Mouse (Mus musculus): Measurements from ENCODE around the gene Nr5a2. TPM values are rescaled to one million over a fixed set of nuclear protein-coding genes. Genes with fewer than 3 reads are reported as not detected.
"Not testable (repeated sequence)": the region's sequence is repeated elsewhere in the genome, so short reads cannot be mapped to it uniquely, and the experiment has no call there.

Nr5a2 gene
- total and polyA plus RNA-seq, 3 experiments = 0.18 to 0.80 (median 0.60) TPM

DNA sequence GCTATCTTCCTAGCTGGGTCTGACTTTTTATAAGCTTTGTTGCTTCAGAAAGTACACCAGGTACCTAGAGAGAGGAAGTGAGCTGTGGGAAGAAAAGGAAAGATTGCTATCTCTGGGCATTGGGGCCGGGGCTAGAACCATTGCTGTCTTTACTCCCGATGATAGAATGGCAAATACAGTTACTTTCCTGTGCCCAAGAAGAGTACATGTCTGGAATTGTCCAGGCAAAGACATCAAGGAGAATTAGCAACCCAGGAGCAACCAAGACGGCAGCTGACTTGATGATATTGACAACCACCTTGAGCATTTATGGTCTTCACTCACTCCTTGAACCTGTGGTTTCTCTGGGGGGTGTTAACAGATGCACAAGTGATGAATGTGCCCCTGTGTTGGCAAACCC is 130.3 kb downstream of the Nr5a2 start:
- WGBS = 80% methylated on average over 3 of the region's 3 CpGs

DNA sequence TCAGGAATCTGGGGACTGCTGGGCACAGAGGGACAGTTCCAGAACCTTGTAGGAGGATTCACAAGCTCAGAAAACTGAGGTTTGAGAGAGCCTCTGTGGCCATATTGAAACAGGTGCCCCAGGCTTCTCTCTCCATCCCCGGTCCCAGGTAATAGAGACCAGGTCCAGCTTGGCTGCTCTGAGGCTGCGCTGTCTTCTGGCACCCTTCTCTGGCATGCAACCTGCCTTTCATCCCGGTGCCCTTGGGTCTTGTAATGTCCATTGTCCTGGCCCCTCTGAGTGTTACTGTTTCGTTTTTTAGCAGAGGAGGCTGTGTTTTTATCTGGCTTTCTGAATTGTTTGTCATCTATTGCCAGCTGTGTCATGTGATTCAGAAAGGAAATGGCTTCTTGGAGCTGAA is 136.4 kb downstream of the Nr5a2 start:
- Histone ChIP-seq H3K4me3 (no peak overlapping the region), H3K4me1 (ENCODE audit: control insufficient read depth, insufficient read depth, low read length) (no peaks in the 10 kb centered on the region), H3K9ac (ENCODE audit: low read depth, low read length) (no peak overlapping the region), H3K79me2 (replicated peaks; ENCODE audit: control insufficient read depth, insufficient read depth, low read length) (no peaks in the 10 kb centered on the region), H3K27me3 (ENCODE audit: control insufficient read depth, insufficient read depth, low read length) (no peaks in the 10 kb centered on the region), H3K36me3 (ENCODE audit: control insufficient read depth, insufficient read depth, low read length) (no peaks in the 10 kb centered on the region), H3K27ac (no peak overlapping the region)
- DNase-seq = no peak
- intact Hi-C loops (cut with DNase I) = no loop called here
- no peak for TF ChIP-seq EP300 (IDR thresholded peaks at IDR 0.05; ENCODE audit: insufficient read depth, low read depth, low read length)
- TF ChIP-seq POLR2A (IDR thresholded peaks at IDR 0.05; ENCODE audit: insufficient read depth, low read depth, low read length) = no peak
- 51% methylated on average over 4 of the region's 4 CpGs for WGBS

More for the DNA sequence above, 130.3 kb downstream of the Nr5a2 start:
- DNase-seq = no peak
- no peaks in the 10 kb centered on the region for H3K27me3 ChIP-seq (ENCODE audit: control insufficient read depth, insufficient read depth, low read length)
- intact Hi-C loops (cut with DNase I) = no loop called here
- H3K79me2 ChIP-seq (replicated peaks; ENCODE audit: control insufficient read depth, insufficient read depth, low read length) = no peaks in the 10 kb centered on the region
- no peak for TF ChIP-seq EP300 (IDR thresholded peaks at IDR 0.05; ENCODE audit: insufficient read depth, low read depth, low read length)
- TF ChIP-seq CTCF (IDR thresholded peaks at IDR 0.05) = no peak
- TF ChIP-seq POLR2A (IDR thresholded peaks at IDR 0.05; ENCODE audit: insufficient read depth, low read depth, low read length) = no peak
- H3K4me3 ChIP-seq = no peak overlapping the region
- no peaks in the 10 kb centered on the region for H3K36me3 ChIP-seq (ENCODE audit: control insufficient read depth, insufficient read depth, low read length)
- no peak overlapping the region for H3K27ac ChIP-seq
- H3K9ac ChIP-seq (ENCODE audit: low read depth, low read length) = no peak overlapping the region
- H3K4me1 ChIP-seq (ENCODE audit: control insufficient read depth, insufficient read depth, low read length) = no peaks in the 10 kb centered on the region

DNA sequence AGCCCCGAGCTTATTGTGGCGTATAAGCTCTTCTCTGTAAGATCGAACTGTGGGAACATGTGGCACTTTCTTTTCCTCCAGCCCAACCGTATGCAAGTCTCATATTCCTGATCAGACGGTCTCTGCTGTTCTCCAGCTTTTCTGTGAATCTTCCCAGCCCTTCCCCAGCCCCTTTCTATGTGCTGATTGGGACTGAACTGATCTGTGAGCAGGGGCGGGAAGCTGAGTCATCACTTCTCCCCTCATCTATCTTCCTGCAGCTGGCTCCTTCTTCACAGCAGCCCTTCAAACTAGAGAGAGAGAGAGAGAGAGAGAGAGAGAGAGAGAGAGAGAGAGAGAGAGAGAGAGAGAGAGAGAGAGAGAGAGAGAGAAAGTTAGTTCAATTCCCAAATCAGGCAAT is 159.6 kb downstream of the Nr5a2 start:
- TF ChIP-seq POLR2A (IDR thresholded peaks at IDR 0.05; ENCODE audit: insufficient read depth, low read depth, low read length) (no peak), CTCF (IDR thresholded peaks at IDR 0.05) (no peak), EP300 (IDR thresholded peaks at IDR 0.05; ENCODE audit: insufficient read depth, low read depth, low read length) (no peak)
- no peak for DNase-seq
- 56% methylated on average over 6 of the region's 6 CpGs for WGBS
- Histone ChIP-seq H3K4me3 (no peak overlapping the region), H3K27ac (no peak overlapping the region), H3K4me1 (ENCODE audit: control insufficient read depth, insufficient read depth, low read length) (no peaks in the 10 kb centered on the region), H3K36me3 (ENCODE audit: control insufficient read depth, insufficient read depth, low read length) (no peaks in the 10 kb centered on the region), H3K27me3 (ENCODE audit: control insufficient read depth, insufficient read depth, low read length) (no peaks in the 10 kb centered on the region), H3K79me2 (replicated peaks; ENCODE audit: control insufficient read depth, insufficient read depth, low read length) (no peaks in the 10 kb centered on the region), H3K9ac (ENCODE audit: low read depth, low read length) (no peak overlapping the region)
- intact Hi-C loops (cut with DNase I) = no loop called here

DNA sequence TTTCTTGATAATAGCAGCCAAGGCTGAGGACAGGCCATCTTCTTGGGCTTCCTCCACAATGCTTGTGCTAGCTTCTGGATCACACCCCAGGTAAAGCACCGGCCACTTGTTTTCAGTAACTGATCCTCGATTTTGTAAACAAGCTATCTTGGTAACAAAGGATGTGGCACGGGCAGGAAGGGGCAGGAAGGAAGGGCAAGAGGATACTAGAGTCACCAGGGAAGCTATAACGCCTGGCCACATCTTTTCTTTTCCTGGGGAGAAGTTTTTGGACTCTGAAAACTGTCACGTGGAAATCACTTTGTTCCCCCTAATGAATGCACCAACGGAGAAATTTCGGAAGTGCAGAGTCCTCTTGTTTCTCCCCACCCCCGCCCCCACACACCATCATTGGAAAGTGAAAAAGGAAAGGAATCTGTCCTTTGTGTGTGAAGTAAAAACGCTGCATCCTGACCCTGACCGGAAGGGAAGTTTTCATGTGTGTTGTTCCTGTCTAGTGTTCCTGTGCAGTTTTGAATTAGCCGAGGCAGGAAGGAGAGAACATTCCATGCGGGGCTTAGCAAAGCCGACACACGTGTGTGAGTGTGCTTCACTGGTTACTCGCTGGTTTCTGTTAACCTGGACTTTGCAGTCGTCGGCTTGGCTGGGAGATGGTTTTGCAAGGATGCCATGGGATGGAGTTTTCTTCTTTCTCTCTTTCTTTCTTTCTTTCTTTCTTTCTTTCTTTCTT is 163.7 kb downstream of the Nr5a2 start:
- intact Hi-C loops (cut with DNase I) = no loop called here
- H3K27ac ChIP-seq = no peak overlapping the region
- no peaks in the 10 kb centered on the region for H3K79me2 ChIP-seq (replicated peaks; ENCODE audit: control insufficient read depth, insufficient read depth, low read length)
- no peak overlapping the region for H3K9ac ChIP-seq (ENCODE audit: low read depth, low read length)
- no peak for DNase-seq
- TF ChIP-seq EP300 (IDR thresholded peaks at IDR 0.05; ENCODE audit: insufficient read depth, low read depth, low read length) = no peak
- TF ChIP-seq CTCF (IDR thresholded peaks at IDR 0.05) = no peak
- no peaks in the 10 kb centered on the region for H3K36me3 ChIP-seq (ENCODE audit: control insufficient read depth, insufficient read depth, low read length)
- 23% methylated on average over 17 of the region's 17 CpGs for WGBS
- no peaks in the 10 kb centered on the region for H3K27me3 ChIP-seq (ENCODE audit: control insufficient read depth, insufficient read depth, low read length)
- H3K4me1 ChIP-seq (ENCODE audit: control insufficient read depth, insufficient read depth, low read length) = no peaks in the 10 kb centered on the region
- H3K4me3 ChIP-seq = no peak overlapping the region

DNA sequence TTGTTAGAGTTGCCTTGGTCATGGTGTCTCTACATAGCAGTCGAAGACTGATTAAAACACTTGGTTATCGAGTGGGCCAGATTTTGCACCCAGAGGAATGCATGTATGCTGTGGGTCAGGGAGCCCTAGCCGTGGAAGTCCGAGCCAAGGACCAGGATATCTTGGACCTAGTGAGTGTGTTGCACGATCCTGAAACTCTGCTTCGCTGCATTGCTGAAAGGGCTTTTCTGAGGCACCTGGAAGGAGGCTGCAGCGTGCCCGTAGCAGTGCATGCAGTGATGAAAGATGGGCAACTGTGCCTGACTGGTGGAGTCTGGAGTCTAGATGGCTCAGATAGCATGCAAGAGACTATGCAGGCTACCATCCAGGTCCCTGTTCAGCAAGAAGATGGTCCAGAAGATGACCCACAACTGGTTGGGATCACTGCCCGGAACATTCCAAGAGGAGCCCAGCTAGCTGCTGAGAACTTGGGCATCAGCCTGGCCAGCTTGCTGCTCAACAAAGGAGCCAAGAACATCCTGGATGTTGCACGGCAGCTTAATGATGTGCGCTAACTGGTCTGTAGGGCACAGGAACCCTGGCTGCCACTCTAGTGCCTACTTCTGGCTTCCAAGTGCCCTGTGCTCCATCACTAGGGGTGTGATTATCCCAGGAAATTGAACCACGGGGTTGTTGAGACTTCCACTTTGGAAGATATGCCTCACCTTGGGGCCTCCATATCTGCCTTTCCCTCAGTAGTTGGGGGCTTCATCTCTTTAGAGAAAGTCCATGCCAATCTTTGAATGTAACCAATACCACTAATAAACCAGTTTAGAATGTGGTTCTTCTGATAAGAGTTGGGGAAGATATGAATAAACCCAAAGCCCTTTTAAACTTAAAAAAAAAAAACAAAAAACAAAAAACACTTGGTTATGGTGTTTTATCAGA is 167.0 kb downstream of the Nr5a2 start:
- DNase-seq, H3K27ac ChIP-seq: not testable (repeated sequence)
- 91% methylated on average over 12 of the region's 12 CpGs for WGBS

More for the DNA sequence above, 167.0 kb downstream of the Nr5a2 start:
- H3K9ac ChIP-seq (ENCODE audit: low read depth, low read length); H3K4me3 ChIP-seq; H3K79me2 ChIP-seq (replicated peaks; ENCODE audit: control insufficient read depth, insufficient read depth, low read length); H3K36me3 ChIP-seq (ENCODE audit: control insufficient read depth, insufficient read depth, low read length); intact Hi-C loops (cut with DNase I); H3K4me1 ChIP-seq (ENCODE audit: control insufficient read depth, insufficient read depth, low read length); H3K27me3 ChIP-seq (ENCODE audit: control insufficient read depth, insufficient read depth, low read length): not testable (repeated sequence)
